Mouse (Mus musculus) intestine, postnatal 0 days (tissue): ENCODE measurements at regions not wholly inside any gene's neighbourhood (a gene's known extent, or its start where the extent isn't known, plus 50 kb on each side); places are given as distances from the start of the nearest gene placed in this dataset.

Experiments used
- ATAC-seq: fragments of 200-750 bp; cut with Nextera tagmentation; 2 replicates; pipeline ENCODE4 v1.8.0; 2017; ENCODE audit warnings: mild to moderate bottlenecking, moderate TSS enrichment, moderate library complexity
- H3K27ac ChIP-seq: fragments of 300-500 bp; sonication (generic); 2 replicates; pipeline ENCODE4 v1.5.1; 2014; ENCODE audit warnings: mild to moderate bottlenecking, low read depth, low read length, moderate library complexity
- H3K27me3 ChIP-seq: fragments of 300-500 bp; sonication (generic); replicated peaks from 2 replicates; pipeline ENCODE4 v1.6.1; 2014; ENCODE audit warnings: low read length, mixed read lengths; ENCODE audit not compliant: control insufficient read depth, insufficient read depth
- H3K36me3 ChIP-seq: fragments of 300-500 bp; sonication (generic); 2 replicates; pipeline ENCODE4 v1.6.1; 2014; ENCODE audit warnings: mild to moderate bottlenecking, moderate library complexity; ENCODE audit not compliant: control insufficient read depth, insufficient read depth
- H3K4me1 ChIP-seq: fragments of 300-500 bp; sonication (generic); replicated peaks from 2 replicates; pipeline ENCODE4 v1.6.1; 2014; ENCODE audit warnings: antibody characterized with exemption, low read length, mixed read lengths; ENCODE audit not compliant: control insufficient read depth, insufficient read depth
- H3K4me2 ChIP-seq: fragments of 300-500 bp; sonication (generic); replicated peaks from 2 replicates; pipeline ENCODE4 v1.6.1; 2014; ENCODE audit warnings: low read depth, mild to moderate bottlenecking, moderate library complexity
- H3K4me3 ChIP-seq: fragments of 300-500 bp; sonication (generic); 2 replicates; pipeline ENCODE4 v1.5.1; 2014; ENCODE audit warnings: low read depth, low read length
- H3K9ac ChIP-seq: fragments of 300-500 bp; sonication (generic); 2 replicates; pipeline ENCODE4 v1.6.1; 2014; ENCODE audit warnings: mild to moderate bottlenecking, low read depth, low read length
- H3K9me3 ChIP-seq: fragments of 300-500 bp; sonication (generic); 2 replicates; pipeline ENCODE4 v1.6.1; 2016; ENCODE audit warnings: mixed run types; ENCODE audit not compliant: control insufficient read depth
- CTCF ChIP-seq: sonication (generic); IDR thresholded peaks from 2 replicates; pipeline ENCODE4 v1.5.1; 2016; ENCODE audit warnings: low read depth, mild to moderate bottlenecking, control low read depth, antibody characterized with exemption, moderate library complexity
- WGBS: fragments of 180-500 bp; shearing (Covaris S2); extraction: QIAGEN DNeasy Blood & Tissue Kit; methylation state at CpG from one replicate; pipeline ENCODE4 v1.1.7; 2014; 5-methylcytosine and 5-hydroxymethylcytosine counted together

DNA sequence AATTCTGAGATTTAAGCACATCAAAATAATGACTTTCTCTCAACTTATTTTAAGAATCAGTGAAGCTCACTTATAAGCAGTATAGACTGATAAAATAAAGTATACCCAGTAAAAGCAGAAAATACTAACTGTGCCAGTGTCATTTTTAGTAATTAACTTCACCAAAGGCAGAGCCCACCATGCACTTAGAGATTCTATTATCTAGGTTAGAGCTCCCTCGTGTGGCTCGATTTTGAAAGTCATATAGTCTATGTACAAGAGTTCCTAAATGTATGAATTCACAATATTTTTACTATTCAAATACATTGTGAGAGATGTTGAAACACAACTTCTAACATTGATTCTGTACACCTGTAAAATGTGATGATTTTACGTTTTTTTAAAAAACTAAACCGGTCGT lies 589.3 kb downstream of the Kcnj3 start:
- H3K4me2 ChIP-seq = no peak overlapping the region
- ATAC-seq = no peak
- 5% methylated on average over 5 of the region's 5 CpGs for WGBS

DNA sequence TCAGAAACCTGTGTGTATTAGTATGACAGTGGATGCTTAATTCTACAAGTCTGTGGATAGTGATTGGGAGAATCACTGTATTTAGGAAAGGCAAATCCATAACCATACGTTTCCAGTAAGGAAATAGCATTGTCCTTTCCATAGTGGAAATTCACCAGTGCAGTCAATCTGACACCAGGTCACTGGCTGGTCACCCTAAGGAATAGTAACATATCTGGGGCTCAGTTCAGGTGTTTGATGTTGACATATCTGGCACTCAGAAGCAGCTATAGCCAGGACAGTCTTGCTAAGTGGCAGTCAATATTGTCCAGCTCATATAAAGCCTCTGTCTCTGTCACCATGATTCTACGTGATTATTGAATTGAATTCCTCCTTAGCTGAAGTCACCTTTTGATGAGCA lies 593.2 kb downstream of the Kcnj3 start:
- no peak overlapping the region for H3K9ac ChIP-seq
- TF ChIP-seq CTCF = no peak
- ATAC-seq = no peak

More for the DNA sequence above, 589.3 kb downstream of the Kcnj3 start:
- peak; percentile 65 for TF ChIP-seq CTCF
- H3K4me1 ChIP-seq = no peaks in the 10 kb centered on the region
- H3K27me3 ChIP-seq = no peaks in the 10 kb centered on the region
- no peak overlapping the region for H3K4me3 ChIP-seq
- no peaks in the 10 kb centered on the region for H3K36me3 ChIP-seq
- H3K27ac ChIP-seq = no peak overlapping the region
- no peaks in the 10 kb centered on the region for H3K9me3 ChIP-seq
- H3K9ac ChIP-seq = no peak overlapping the region

More for the DNA sequence above, 593.2 kb downstream of the Kcnj3 start:
- no peaks in the 10 kb centered on the region for H3K27me3 ChIP-seq
- WGBS = 72% methylated on average over 2 of the region's 2 CpGs
- no peak overlapping the region for H3K4me2 ChIP-seq
- no peaks in the 10 kb centered on the region for H3K36me3 ChIP-seq
- H3K9me3 ChIP-seq = no peaks in the 10 kb centered on the region
- no peak overlapping the region for H3K27ac ChIP-seq
- no peaks in the 10 kb centered on the region for H3K4me1 ChIP-seq
- H3K4me3 ChIP-seq = no peak overlapping the region
